Mouse (Mus musculus) embryo, embryonic 9.5 days (tissue): Measurements from ENCODE around the gene Gpatch11.
A peak's percentile ranks its signal among the peaks of the same experiment; 100 is the strongest.
"Not testable (repeated sequence)": the region's sequence is repeated elsewhere in the genome, so short reads cannot be mapped to it uniquely, and the experiment has no call there.

Experiments used
- DNase-seq: peaks from one replicate; pipeline ENCODE4 v3.0.0-alpha.2; 2017; ENCODE audit errors: extremely low spot score

Gene Gpatch11

GRCm38 (mm10) chr17:78834856-78835835 lies at the start of gene Gpatch11, which contains the start of gene Heatr5b:
Gpatch11 (plus strand) TSS chr17:78835567.
Heatr5b (minus strand) TSS chr17:78835364.
- DNase-seq, result peak; percentile 98

- DNase-seq, result not testable (repeated sequence)
These were observed 47.1 kb upstream of the Gpatch11 start for GRCm38 (mm10) chr17:78788273-78788672.

- DNase-seq, result no peak
These were observed 44.2 kb upstream of the Gpatch11 start for GRCm38 (mm10) chr17:78791068-78791689.

- DNase-seq, result no peak
These were observed 43.7 kb upstream of the Gpatch11 start for GRCm38 (mm10) chr17:78791690-78792070.

- DNase-seq, result no peak
These were observed 43.2 kb upstream of the Gpatch11 start for GRCm38 (mm10) chr17:78792122-78792521.

- DNase-seq, result no peak
These were observed 41.0 kb upstream of the Gpatch11 start for GRCm38 (mm10) chr17:78794390-78794789.

GRCm38 (mm10) chr17:78797222-78797621 lies 38.1 kb upstream of the Gpatch11 start:
- DNase-seq, result no peak

GRCm38 (mm10) chr17:78809019-78809418 lies 26.3 kb upstream of the Gpatch11 start:
- peak; percentile 34 for DNase-seq

- DNase-seq, result no peak
These were observed 25.8 kb upstream of the Gpatch11 start for GRCm38 (mm10) chr17:78809582-78809981.

- DNase-seq, result no peak
These were observed 11.0 kb upstream of the Gpatch11 start for GRCm38 (mm10) chr17:78824346-78824745.

GRCm38 (mm10) chr17:78836056-78836455 lies 689 bp downstream of the Gpatch11 start:
- no peak for DNase-seq

GRCm38 (mm10) chr17:78842271-78842928 lies 7.0 kb downstream of the Gpatch11 start:
- DNase-seq, result no peak

- no peak for DNase-seq
These were observed 20.9 kb downstream of the Gpatch11 start for GRCm38 (mm10) chr17:78856243-78856642.

GRCm38 (mm10) chr17:78873886-78874285 lies 38.5 kb downstream of the Gpatch11 start:
- DNase-seq, result no peak

- no peak for DNase-seq
These were observed 46.5 kb downstream of the Gpatch11 start for GRCm38 (mm10) chr17:78881878-78882304.

GRCm38 (mm10) chr17:78882401-78883112 lies 47.2 kb downstream of the Gpatch11 start, which contains the start of gene Eif2ak2:
Eif2ak2 (minus strand) TSS chr17:78882573.
- peak; percentile 84 for DNase-seq

- no peak for DNase-seq
These were observed 47.9 kb downstream of the Gpatch11 start for GRCm38 (mm10) chr17:78883291-78883690.

- no peak for DNase-seq
These were observed 50.1 kb downstream of the Gpatch11 start for GRCm38 (mm10) chr17:78885286-78886065.

- no peak for DNase-seq
These were observed 53.2 kb downstream of the Gpatch11 start for GRCm38 (mm10) chr17:78888554-78888953.

- no peak for DNase-seq
These were observed 53.8 kb downstream of the Gpatch11 start for GRCm38 (mm10) chr17:78889184-78889583.

- no peak for DNase-seq
These were observed 55.7 kb downstream of the Gpatch11 start for GRCm38 (mm10) chr17:78891020-78891419.
